Mouse (Mus musculus) hindbrain, postnatal 0 days (tissue): Measurements from ENCODE around the gene Srp9. TPM values are rescaled to one million over a fixed set of nuclear protein-coding genes. Genes with fewer than 3 reads are reported as not detected.

ENCODE experiments used
- ATAC-seq: fragments of 200-750 bp; cut with Nextera tagmentation; 2 replicates; pipeline ENCODE4 v1.8.0; 2017; ENCODE audit warnings: mild to moderate bottlenecking, moderate TSS enrichment, moderate library complexity
- DNase-seq: peaks from one replicate; pipeline ENCODE4 v3.0.0-alpha.2; 2015; ENCODE audit warnings: low spot score
- H3K27ac ChIP-seq: fragments of 300-500 bp; sonication (generic); 2 replicates; pipeline ENCODE4 v1.5.1; 2014; ENCODE audit warnings: mild to moderate bottlenecking
- H3K27me3 ChIP-seq: fragments of 300-500 bp; sonication (generic); 2 replicates; pipeline ENCODE4 v1.6.1; 2014; ENCODE audit warnings: low read length, mixed read lengths; ENCODE audit not compliant: insufficient read depth
- H3K36me3 ChIP-seq: fragments of 300-500 bp; sonication (generic); 2 replicates; pipeline ENCODE4 v1.6.1; 2014; ENCODE audit warnings: low read length, mixed read lengths; ENCODE audit not compliant: insufficient read depth
- H3K4me1 ChIP-seq: fragments of 300-500 bp; sonication (generic); 2 replicates; pipeline ENCODE4 v1.6.1; 2014; ENCODE audit warnings: antibody characterized with exemption, low read length, mixed read lengths; ENCODE audit not compliant: insufficient read depth
- H3K4me2 ChIP-seq: fragments of 300-500 bp; sonication (generic); 2 replicates; pipeline ENCODE4 v1.6.1; 2014; ENCODE audit warnings: low read depth, mild to moderate bottlenecking, low read length, moderate library complexity, mixed read lengths
- H3K4me3 ChIP-seq: fragments of 300-500 bp; sonication (generic); 2 replicates; pipeline ENCODE4 v1.5.1; 2014; ENCODE audit warnings: low read length
- H3K9ac ChIP-seq: fragments of 300-500 bp; sonication (generic); replicated peaks from 2 replicates; pipeline ENCODE4 v1.6.1; 2014; ENCODE audit warnings: mild to moderate bottlenecking, low read length, moderate library complexity, mixed read lengths
- H3K9me3 ChIP-seq: fragments of 300-500 bp; sonication (generic); 2 replicates; pipeline ENCODE4 v1.6.1; 2016; ENCODE audit warnings: low read length, mixed read lengths
- CTCF ChIP-seq: IDR thresholded peaks from 2 replicates; pipeline ENCODE4 v1.5.1; 2016; ENCODE audit warnings: antibody characterized with exemption, control low read depth, low read depth
- WGBS: fragments of 180-500 bp; shearing (Covaris S2); extraction: QIAGEN DNeasy Blood & Tissue Kit; methylation state at CpG from one replicate; pipeline ENCODE4 v1.1.7; 2014; 5-methylcytosine and 5-hydroxymethylcytosine counted together
- polyA plus RNA-seq: library from polyadenylated mRNA; unstranded; fragments of >200 nt; fragmentation: Nextera tagmentation; extraction: Ambion mirVana; gene quantifications from 2 replicates; pipeline ENCODE4 v1.2.1, GENCODE M21; 2015
- total RNA-seq: library from RNA; depleted of rRNA; stranded (reverse); fragments of >200 nt; gene quantifications from 2 replicates; pipeline ENCODE4 v1.2.3, GENCODE M21; 2014

Gene Srp9
- total and polyA plus RNA-seq, 2 experiments from 2014 or later = 61.4 to 168 TPM

GRCm38 (mm10) chr1:182093407-182093806 is 31.1 kb upstream of the Srp9 start:
- WGBS = 71% methylated on average over 5 of the region's 5 CpGs
- no peak overlapping the region for H3K9ac ChIP-seq

GRCm38 (mm10) chr1:182094473-182095136 is 29.9 kb upstream of the Srp9 start:
- H3K4me2 ChIP-seq = no peak overlapping the region
- ATAC-seq = no peak
- WGBS = 42% methylated on average over 15 of the region's 15 CpGs

More at GRCm38 (mm10) chr1:182093407-182093806, 31.1 kb upstream of the Srp9 start:
- no peak overlapping the region for H3K27ac ChIP-seq
- peaks cover 29% of the 10 kb centered on the region for H3K4me1 ChIP-seq
- H3K36me3 ChIP-seq = no peaks in the 10 kb centered on the region
- H3K4me3 ChIP-seq = no peak overlapping the region
- DNase-seq = peak; percentile 43
- TF ChIP-seq CTCF = no peak
- H3K27me3 ChIP-seq = no peaks in the 10 kb centered on the region
- no peaks in the 10 kb centered on the region for H3K9me3 ChIP-seq
- H3K4me2 ChIP-seq = no peak overlapping the region
- no peak for ATAC-seq

GRCm38 (mm10) chr1:182095240-182095741 is 29.2 kb upstream of the Srp9 start:
- TF ChIP-seq CTCF = peak; percentile 26; the same call in 1 of the 2 replicates
- Histone ChIP-seq H3K4me2 (peak overlapping the region; percentile 22; the same call in 1 of the 2 replicates), H3K4me1 (peaks cover 11% of the 10 kb centered on the region), H3K9ac (no peak overlapping the region), H3K27ac (peak overlapping the region; percentile 12; the same call in 1 of the 2 replicates), H3K27me3 (no peaks in the 10 kb centered on the region), H3K36me3 (no peaks in the 10 kb centered on the region), H3K4me3 (no peak overlapping the region), H3K9me3 (no peaks in the 10 kb centered on the region)
- DNase-seq (peak; percentile 79), ATAC-seq (peak; percentile 75)
- WGBS = 16% methylated on average over 10 of the region's 10 CpGs

More at GRCm38 (mm10) chr1:182094473-182095136, 29.9 kb upstream of the Srp9 start:
- peaks cover 17% of the 10 kb centered on the region for H3K4me1 ChIP-seq
- no peak overlapping the region for H3K27ac ChIP-seq
- H3K4me3 ChIP-seq = no peak overlapping the region
- H3K9ac ChIP-seq = no peak overlapping the region
- DNase-seq = no peak
- H3K36me3 ChIP-seq = no peaks in the 10 kb centered on the region
- no peaks in the 10 kb centered on the region for H3K27me3 ChIP-seq
- no peak for TF ChIP-seq CTCF
- H3K9me3 ChIP-seq = no peaks in the 10 kb centered on the region

DNA sequence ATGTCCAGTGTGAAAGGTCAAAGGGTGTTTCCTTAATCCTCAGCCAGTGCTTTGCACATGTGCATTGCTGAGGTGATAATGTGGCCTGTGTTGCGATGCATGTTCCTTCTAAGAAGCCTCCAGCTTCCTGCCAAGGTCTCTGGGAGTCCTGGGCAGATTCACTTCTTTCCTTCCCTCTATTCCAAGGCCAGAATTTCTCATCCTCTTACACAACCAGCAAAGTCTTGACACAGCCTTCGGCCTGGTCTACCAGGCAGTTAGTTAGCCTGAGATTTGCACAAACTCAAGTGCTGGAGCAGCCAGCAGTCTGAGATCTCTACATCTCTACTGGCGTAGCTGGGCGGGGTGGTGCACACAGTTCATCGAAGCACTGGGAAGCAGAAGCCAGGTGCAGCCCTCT is 27.8 kb upstream of the Srp9 start:
- TF ChIP-seq CTCF = no peak
- Histone ChIP-seq H3K9ac (no peak overlapping the region), H3K4me3 (no peak overlapping the region), H3K27me3 (no peaks in the 10 kb centered on the region), H3K36me3 (no peaks in the 10 kb centered on the region), H3K4me2 (no peak overlapping the region), H3K4me1 (peaks cover 7% of the 10 kb centered on the region; the same call in 1 of the 2 replicates), H3K9me3 (no peaks in the 10 kb centered on the region), H3K27ac (no peak overlapping the region)
- DNase-seq (no peak), ATAC-seq (no peak)
- WGBS = 88% methylated on average over 5 of the region's 5 CpGs

DNA sequence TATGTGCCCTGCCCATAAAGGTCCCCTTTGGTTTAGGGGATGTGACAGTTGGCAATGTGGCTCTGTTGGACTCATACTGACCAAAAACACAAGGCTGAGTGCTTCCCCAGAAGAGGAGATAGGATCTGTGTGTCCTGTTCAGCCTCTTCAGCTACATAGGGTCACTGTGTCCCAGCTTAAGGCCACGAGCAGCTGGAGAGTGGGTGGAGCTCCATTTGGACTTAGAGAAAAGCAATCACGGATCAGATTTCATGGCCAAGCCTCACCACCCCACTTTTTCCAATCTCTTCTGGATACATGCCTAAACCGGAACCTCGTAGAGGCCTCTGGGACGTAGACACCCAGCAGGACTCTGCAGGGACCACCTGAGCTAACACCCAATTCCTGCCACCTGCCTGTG is 25.5 kb upstream of the Srp9 start:
- no peak for TF ChIP-seq CTCF
- ATAC-seq = no peak

GRCm38 (mm10) chr1:182100403-182100802 is 24.1 kb upstream of the Srp9 start:
- no peak overlapping the region for H3K27ac ChIP-seq
- no peaks in the 10 kb centered on the region for H3K4me1 ChIP-seq
- H3K9ac ChIP-seq = no peak overlapping the region
- DNase-seq = no peak
- no peaks in the 10 kb centered on the region for H3K27me3 ChIP-seq
- no peak overlapping the region for H3K4me2 ChIP-seq
- no peak for TF ChIP-seq CTCF
- no peak for ATAC-seq
- whole genome bisulfite sequencing = 43% methylated on average over 3 of the region's 3 CpGs
- no peak overlapping the region for H3K4me3 ChIP-seq
- no peaks in the 10 kb centered on the region for H3K36me3 ChIP-seq
- H3K9me3 ChIP-seq = no peaks in the 10 kb centered on the region

More for the DNA sequence above, 25.5 kb upstream of the Srp9 start:
- WGBS = 52% methylated on average over 5 of the region's 5 CpGs
- Histone ChIP-seq H3K4me1 (peaks cover 7% of the 10 kb centered on the region; the same call in 1 of the 2 replicates), H3K9me3 (no peaks in the 10 kb centered on the region), H3K36me3 (no peaks in the 10 kb centered on the region), H3K4me3 (no peak overlapping the region), H3K4me2 (no peak overlapping the region), H3K27ac (no peak overlapping the region), H3K27me3 (no peaks in the 10 kb centered on the region), H3K9ac (no peak overlapping the region)
- DNase-seq = no peak

- no peaks in the 10 kb centered on the region for H3K4me1 ChIP-seq
- no peak overlapping the region for H3K4me3 ChIP-seq
- H3K4me2 ChIP-seq = no peak overlapping the region
- ATAC-seq (no peak), DNase-seq (no peak)
- no peaks in the 10 kb centered on the region for H3K9me3 ChIP-seq
- no peak overlapping the region for H3K9ac ChIP-seq
- no peaks in the 10 kb centered on the region for H3K36me3 ChIP-seq
- TF ChIP-seq CTCF = no peak
- 60% methylated on average over 4 of the region's 4 CpGs for WGBS
- H3K27ac ChIP-seq = no peak overlapping the region
- no peaks in the 10 kb centered on the region for H3K27me3 ChIP-seq
Observed at GRCm38 (mm10) chr1:182101468-182101867, 23.1 kb upstream of the Srp9 start.
